10 mouse cellular contexts compared by ENCODE assay signal in genomic region chr17:26838911-26839717, GRCm38 (mm10). TPM values are rescaled to one million over a fixed set of nuclear protein-coding genes. Genes with fewer than 3 reads are reported as not detected.
DNase-seq lines count a peak whose midpoint lies in the region; ATAC-seq and TF ChIP-seq lines count a peak whose summit lies in the region.
"Had no signal": no experiment of that assay in that cellular context is flagged by ENCODE, and none has a peak within 500 bp of the region (broad histone marks: within the 10 kb centered on the region; RNA-seq: fewer than 3 reads in every experiment).

No protein-coding gene starts in this region.

- no peaks in the 10 kb centered on the region for H3K36me3 ChIP-seq in ES-Bruce4 (ENCODE audit: control insufficient read depth, insufficient read depth, low read length, poor library complexity, severe bottlenecking)
- peaks cover 2% of the 10 kb centered on the region; the same call in 1 of the 2 replicates for H3K36me3 ChIP-seq in heart, embryonic 15.5 days
- no peaks in the 10 kb centered on the region for H3K36me3 ChIP-seq in liver, embryonic 12.5 days

- WGBS in heart, embryonic 15.5 days, result 1% methylated on average over 87 of the region's 87 CpGs
- WGBS in liver, embryonic 12.5 days (ENCODE audit: insufficient replicate concordance), result 2% methylated on average over 87 of the region's 87 CpGs

- no peak for ATAC-seq in heart, embryonic 15.5 days (replicated peaks; ENCODE audit: insufficient number of reproducible peaks, insufficient read depth, low FRiP score, low read depth)
- no peak for ATAC-seq in liver, embryonic 12.5 days

- TF ChIP-seq CTCF in ES-Bruce4 (IDR thresholded peaks at IDR 0.05; ENCODE audit: low read depth, low read length), result no peak

- H3K9me3 ChIP-seq in ES-Bruce4 (replicated peaks; ENCODE audit: control insufficient read depth, insufficient read depth, low read length, poor library complexity, severe bottlenecking), result no peaks in the 10 kb centered on the region
- no peaks in the 10 kb centered on the region for H3K9me3 ChIP-seq in heart, embryonic 15.5 days (replicated peaks)
- no peaks in the 10 kb centered on the region for H3K9me3 ChIP-seq in liver, embryonic 12.5 days (replicated peaks)

- H3K27me3 ChIP-seq in ES-Bruce4 (ENCODE audit: control insufficient read depth, insufficient read depth, low read length, poor library complexity, severe bottlenecking), result peaks cover 33% of the 10 kb centered on the region
- peaks cover 71% of the 10 kb centered on the region for H3K27me3 ChIP-seq in heart, embryonic 15.5 days
- peaks cover 100% of the 10 kb centered on the region for H3K27me3 ChIP-seq in liver, embryonic 12.5 days (replicated peaks)

- no peak overlapping the region for H3K27ac ChIP-seq in ES-Bruce4 (ENCODE audit: insufficient read depth, low read length)
- H3K27ac ChIP-seq in heart, embryonic 15.5 days, result peak overlapping the region; percentile 93
- no peak overlapping the region for H3K27ac ChIP-seq in liver, embryonic 12.5 days

- TF ChIP-seq POLR2A in ES-Bruce4 (IDR thresholded peaks at IDR 0.05; ENCODE audit: insufficient read depth, low read length), result no peak

- intact Hi-C loops in left cerebral cortex, postnatal 10 days (cut with DNase I), result no loop called here
- intact Hi-C loops in gastrocnemius, postnatal 36 days (cut with DNase I), result no loop called here

- H3K9ac ChIP-seq in ES-Bruce4 (ENCODE audit: low read depth, poor library complexity, severe bottlenecking), result peak overlapping the region; percentile 8
- H3K9ac ChIP-seq in heart, embryonic 15.5 days, result peak overlapping the region; percentile 88
- no peak overlapping the region for H3K9ac ChIP-seq in liver, embryonic 12.5 days

- peak overlapping the region; percentile 64 for H3K4me2 ChIP-seq in heart, embryonic 15.5 days
- peak overlapping the region; percentile 19; the same call in 1 of the 2 replicates for H3K4me2 ChIP-seq in liver, embryonic 12.5 days

- H3K4me1 ChIP-seq in ES-Bruce4 (ENCODE audit: control insufficient read depth, insufficient read depth, low read length), result peaks cover 2% of the 10 kb centered on the region
- peaks cover 22% of the 10 kb centered on the region for H3K4me1 ChIP-seq in heart, embryonic 15.5 days (replicated peaks)
- no peaks in the 10 kb centered on the region for H3K4me1 ChIP-seq in liver, embryonic 12.5 days

- H3K4me3 ChIP-seq in ES-Bruce4 (ENCODE audit: low read depth, low read length), result peak overlapping the region; percentile 43
- peak overlapping the region; percentile 73 for H3K4me3 ChIP-seq in heart, embryonic 15.5 days
- H3K4me3 ChIP-seq in liver, embryonic 12.5 days, result peak overlapping the region; percentile 27

- no peak for TF ChIP-seq EP300 in ES-Bruce4 (IDR thresholded peaks at IDR 0.05; ENCODE audit: insufficient read depth, low read depth, low read length)

- peak; percentile 62 for DNase-seq in R1 (ENCODE audit: low read depth, low spot score)
- no peak for DNase-seq in left cerebral cortex, postnatal 10 days (ENCODE audit: extremely low spot score in 1 of 2, low spot score in 2 of 2)
- DNase-seq in gastrocnemius, postnatal 36 days, result no peak
- no peak for DNase-seq in MN1 (ENCODE audit: low spot score)
- DNase-seq in layer of hippocampus, adult 9-11 months, result no peak

RNA-seq across cellular contexts. Expression of gene Nkx2-5, which starts 5.7 kb away (rescaled TPM):
- not detected in 2 replicates for polyA plus RNA-seq in ES-Bruce4 (2011; ENCODE audit: insufficient read depth, insufficient read length, low read depth, missing spikeins)
- 131 and 147 TPM in 2 replicates for polyA plus RNA-seq in heart, embryonic 15.5 days (2015; fragmentation: Nextera tagmentation; extraction: Ambion mirVana)
- 0.13 and 0.19 TPM in 2 replicates for polyA plus RNA-seq in liver, embryonic 12.5 days (2016; fragmentation: Nextera tagmentation; extraction: Ambion mirVana)
- total RNA-seq in left cerebral cortex, postnatal 10 days (2021), result not detected
- not detected for total RNA-seq in gastrocnemius, postnatal 36 days (2021)
- total RNA-seq: adrenal gland, postnatal 36 days; gastrocnemius, adult 8-10 months had no signal

RNA-seq across cellular contexts. Expression of gene Bnip1, which starts 58.2 kb away (rescaled TPM):
- polyA plus RNA-seq in ES-Bruce4 (2011; ENCODE audit: insufficient read depth, insufficient read length, low read depth, missing spikeins), result 28.9 and 29.4 TPM in 2 replicates
- polyA plus RNA-seq in heart, embryonic 15.5 days (2015; fragmentation: Nextera tagmentation; extraction: Ambion mirVana), result 51.6 and 53.3 TPM in 2 replicates
- 28.3 and 31.0 TPM in 2 replicates for polyA plus RNA-seq in liver, embryonic 12.5 days (2016; fragmentation: Nextera tagmentation; extraction: Ambion mirVana)
- 10 to 100 TPM; 34.2 to 38.4 TPM for total RNA-seq in left cerebral cortex, postnatal 10 days (2021)
- 10 to 100 TPM; 19.4 to 26.0 TPM for total RNA-seq in gastrocnemius, postnatal 36 days (2021)

Comparison
In these comparisons a context has a peak if more than half of its experiments do, and no peak if none do; other contexts are left out.
1. RNA of gene Nkx2-5, which starts 5.7 kb away (polyA plus RNA-seq): 131 to 147 TPM in heart, embryonic 15.5 days; not detected in ES-Bruce4 and 0.13 to 0.19 TPM in liver, embryonic 12.5 days; every median in the first group is over 100 times any median in the second.
2. Peak in every context shown above with its lines, with median percentiles within 50 percentile points of each other: H3K4me3 ChIP-seq.